Mouse (Mus musculus) heart, embryonic 11.5 days (tissue): ENCODE data around the gene Pdpk1. TPM values are rescaled to one million over a fixed set of nuclear protein-coding genes. Genes with fewer than 3 reads are reported as not detected.

Experiments
- ATAC-seq: fragments of 200-750 bp; cut with Nextera tagmentation; replicated peaks from 2 replicates; pipeline ENCODE4 v1.8.0; 2017; ENCODE audit warnings: moderate library complexity; ENCODE audit not compliant: insufficient number of reproducible peaks, low FRiP score, low TSS enrichment
- H3K27ac ChIP-seq: fragments of 300-500 bp; sonication (generic); 2 replicates; pipeline ENCODE4 v1.5.1; 2014; ENCODE audit warnings: mild to moderate bottlenecking, low read depth, low read length
- H3K27me3 ChIP-seq: fragments of 300-500 bp; sonication (generic); 2 replicates; pipeline ENCODE4 v1.6.1; 2014; ENCODE audit warnings: mild to moderate bottlenecking, low read length, mixed read lengths; ENCODE audit not compliant: control insufficient read depth, insufficient read depth
- H3K36me3 ChIP-seq: fragments of 300-500 bp; sonication (generic); 2 replicates; pipeline ENCODE4 v1.6.1; 2014; ENCODE audit warnings: mild to moderate bottlenecking, low read length, moderate library complexity, mixed read lengths; ENCODE audit not compliant: control insufficient read depth, insufficient read depth
- H3K4me1 ChIP-seq: fragments of 300-500 bp; sonication (generic); 2 replicates; pipeline ENCODE4 v1.6.1; 2014; ENCODE audit warnings: low read length; ENCODE audit not compliant: control insufficient read depth, insufficient read depth
- H3K4me2 ChIP-seq: fragments of 300-500 bp; sonication (generic); 2 replicates; pipeline ENCODE4 v1.6.1; 2014; ENCODE audit warnings: mild to moderate bottlenecking, moderate library complexity
- H3K4me3 ChIP-seq: fragments of 300-500 bp; sonication (generic); 2 replicates; pipeline ENCODE4 v1.5.1; 2014; ENCODE audit warnings: low read depth, low read length
- H3K9ac ChIP-seq: fragments of 300-500 bp; sonication (generic); 2 replicates; pipeline ENCODE4 v1.6.1; 2014; ENCODE audit warnings: mild to moderate bottlenecking, low read depth, low read length, moderate library complexity
- H3K9me3 ChIP-seq: fragments of 300-500 bp; sonication (generic); replicated peaks from 2 replicates; pipeline ENCODE4 v1.6.1; 2016; ENCODE audit warnings: low read length; ENCODE audit not compliant: control insufficient read depth
- WGBS: fragments of 180-500 bp; shearing (Covaris S2); extraction: QIAGEN DNeasy Blood & Tissue Kit; methylation state at CpG from one replicate; pipeline ENCODE4 v1.1.7; 2014; ENCODE audit not compliant: insufficient replicate concordance; 5-methylcytosine and 5-hydroxymethylcytosine counted together
- polyA plus RNA-seq: library from polyadenylated mRNA; unstranded; fragments of >200 nt; fragmentation: Nextera tagmentation; extraction: Ambion mirVana; gene quantifications from 2 replicates; pipeline ENCODE4 v1.2.1, GENCODE M21; 2014

Pdpk1 gene
- polyA plus RNA-seq, 1 experiment from 2014 or later, result 45.2 TPM

DNA sequence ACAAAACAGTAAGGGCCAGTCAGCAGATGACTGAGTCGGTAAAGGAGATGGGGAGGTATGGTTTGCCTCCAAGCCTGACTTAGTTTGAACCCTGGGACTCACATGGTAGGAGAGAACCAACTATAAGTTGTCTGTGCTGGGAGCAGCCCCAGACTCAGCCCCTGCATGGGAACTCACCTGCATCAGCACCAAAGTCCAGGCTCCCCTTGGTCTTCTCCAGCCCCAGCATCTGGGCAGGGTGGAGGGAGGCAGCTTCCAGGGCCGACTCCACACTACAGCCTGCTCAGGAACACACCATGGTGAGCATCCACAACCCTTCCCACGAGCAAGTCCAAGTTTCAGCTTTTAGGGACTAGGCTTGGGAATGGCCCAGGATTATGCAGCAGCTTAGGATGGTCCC is 5.7 kb upstream of the Pdpk1 start:
- H3K9ac ChIP-seq, result no peak overlapping the region; the same call in 1 of the 2 replicates
- 81% methylated on average over 3 of the region's 3 CpGs for WGBS
- H3K36me3 ChIP-seq, result peaks cover 2% of the 10 kb centered on the region; the same call in 1 of the 2 replicates
- H3K27ac ChIP-seq, result no peak overlapping the region
- no peaks in the 10 kb centered on the region for H3K27me3 ChIP-seq
- no peak overlapping the region for H3K4me2 ChIP-seq
- no peak for ATAC-seq
- H3K4me3 ChIP-seq, result no peak overlapping the region
- no peaks in the 10 kb centered on the region for H3K9me3 ChIP-seq
- peaks cover 7% of the 10 kb centered on the region for H3K4me1 ChIP-seq

- Histone ChIP-seq H3K9ac (no peak overlapping the region), H3K27me3 (no peaks in the 10 kb centered on the region), H3K4me3 (no peak overlapping the region), H3K27ac (no peak overlapping the region), H3K4me2 (no peak overlapping the region), H3K9me3 (no peaks in the 10 kb centered on the region), H3K36me3 (peaks cover 2% of the 10 kb centered on the region; the same call in 1 of the 2 replicates), H3K4me1 (peaks cover 7% of the 10 kb centered on the region)
- 80% methylated on average over 9 of the region's 9 CpGs for WGBS
- no peak for ATAC-seq
Observed at GRCm38 (mm10) chr17:24155742-24156141, 5.0 kb upstream of the Pdpk1 start.

DNA sequence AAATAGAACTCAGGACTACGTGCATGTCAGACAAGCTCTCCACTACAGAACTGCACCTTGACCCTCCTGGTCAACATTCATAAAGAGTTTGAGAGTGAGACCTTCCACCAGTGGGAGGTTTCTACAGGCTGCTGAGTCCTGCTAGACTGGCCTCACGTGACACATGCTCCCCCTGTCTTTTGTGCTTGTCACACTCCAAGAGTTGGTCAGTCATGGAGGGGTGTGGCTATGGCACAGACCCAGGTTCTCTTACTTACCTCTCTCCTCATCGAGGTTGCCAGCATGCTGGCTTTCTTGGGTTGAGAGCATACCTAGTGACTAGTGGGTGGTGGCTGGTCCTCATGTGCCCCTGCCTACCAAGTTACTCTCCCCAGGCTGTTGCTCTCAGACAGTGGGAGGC is 3.7 kb upstream of the Pdpk1 start:
- Histone ChIP-seq H3K9ac (no peak overlapping the region), H3K27ac (no peak overlapping the region), H3K4me1 (peaks cover 7% of the 10 kb centered on the region), H3K4me3 (no peak overlapping the region), H3K9me3 (no peaks in the 10 kb centered on the region), H3K27me3 (no peaks in the 10 kb centered on the region), H3K36me3 (peaks cover 2% of the 10 kb centered on the region; the same call in 1 of the 2 replicates), H3K4me2 (no peak overlapping the region)
- no peak for ATAC-seq
- WGBS, result 73% methylated on average over 3 of the region's 3 CpGs

- Histone ChIP-seq H3K36me3 (peaks cover 2% of the 10 kb centered on the region; the same call in 1 of the 2 replicates), H3K9ac (peak overlapping the region; percentile 69), H3K27me3 (no peaks in the 10 kb centered on the region), H3K27ac (no peak overlapping the region), H3K4me2 (peak overlapping the region; percentile 86), H3K4me3 (peak overlapping the region; percentile 45), H3K9me3 (no peaks in the 10 kb centered on the region), H3K4me1 (peaks cover 7% of the 10 kb centered on the region)
- 2% methylated on average over 26 of the region's 26 CpGs for WGBS
- peak; percentile 85 for ATAC-seq
Observed at GRCm38 (mm10) chr17:24151890-24152563, 1.3 kb upstream of the Pdpk1 start.

GRCm38 (mm10) chr17:24151382-24151781 is 658 bp upstream of the Pdpk1 start:
- H3K27ac ChIP-seq, result no peak overlapping the region
- ATAC-seq, result no peak
- H3K9ac ChIP-seq, result peak overlapping the region; percentile 69
- H3K9me3 ChIP-seq, result no peaks in the 10 kb centered on the region
- peak overlapping the region; percentile 45 for H3K4me3 ChIP-seq
- H3K4me2 ChIP-seq, result peak overlapping the region; percentile 86
- H3K36me3 ChIP-seq, result no peaks in the 10 kb centered on the region; the same call in 1 of the 2 replicates
- H3K27me3 ChIP-seq, result no peaks in the 10 kb centered on the region
- WGBS, result 11% methylated on average over 7 of the region's 7 CpGs
- peaks cover 7% of the 10 kb centered on the region for H3K4me1 ChIP-seq

GRCm38 (mm10) chr17:24149421-24149820 is 1.3 kb downstream of the Pdpk1 start:
- Histone ChIP-seq H3K9me3 (no peaks in the 10 kb centered on the region), H3K27me3 (no peaks in the 10 kb centered on the region), H3K36me3 (no peaks in the 10 kb centered on the region; the same call in 1 of the 2 replicates), H3K4me3 (no peak overlapping the region), H3K27ac (no peak overlapping the region), H3K4me1 (peaks cover 7% of the 10 kb centered on the region), H3K4me2 (no peak overlapping the region), H3K9ac (no peak overlapping the region)
- WGBS, result 76% methylated on average over 7 of the region's 7 CpGs
- ATAC-seq, result no peak

DNA sequence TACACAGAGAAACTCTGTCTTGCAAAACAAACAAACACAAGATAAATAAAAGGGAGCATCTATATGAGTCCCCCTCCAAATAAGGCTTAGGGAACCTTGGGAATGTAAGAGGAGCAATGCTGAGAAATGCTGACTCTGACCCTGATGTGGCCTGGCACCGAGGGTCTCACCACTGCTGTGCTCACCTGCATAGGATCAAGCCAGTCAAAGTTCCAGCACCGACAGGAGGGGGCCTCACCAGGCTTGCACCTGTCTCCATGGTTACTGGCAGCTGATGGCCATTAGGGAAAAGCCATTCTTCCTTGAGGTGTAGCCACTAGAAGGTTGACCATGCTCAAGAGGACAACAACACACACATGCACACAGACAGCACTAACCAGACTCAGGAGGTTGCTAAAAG is 7.8 kb downstream of the Pdpk1 start:
- WGBS, result 45% methylated on average over 2 of the region's 2 CpGs
- Histone ChIP-seq H3K36me3 (no peaks in the 10 kb centered on the region), H3K4me1 (peaks cover 11% of the 10 kb centered on the region), H3K27me3 (no peaks in the 10 kb centered on the region), H3K27ac (no peak overlapping the region), H3K4me2 (no peak overlapping the region), H3K9me3 (no peaks in the 10 kb centered on the region), H3K4me3 (no peak overlapping the region), H3K9ac (no peak overlapping the region)
- ATAC-seq, result no peak

DNA sequence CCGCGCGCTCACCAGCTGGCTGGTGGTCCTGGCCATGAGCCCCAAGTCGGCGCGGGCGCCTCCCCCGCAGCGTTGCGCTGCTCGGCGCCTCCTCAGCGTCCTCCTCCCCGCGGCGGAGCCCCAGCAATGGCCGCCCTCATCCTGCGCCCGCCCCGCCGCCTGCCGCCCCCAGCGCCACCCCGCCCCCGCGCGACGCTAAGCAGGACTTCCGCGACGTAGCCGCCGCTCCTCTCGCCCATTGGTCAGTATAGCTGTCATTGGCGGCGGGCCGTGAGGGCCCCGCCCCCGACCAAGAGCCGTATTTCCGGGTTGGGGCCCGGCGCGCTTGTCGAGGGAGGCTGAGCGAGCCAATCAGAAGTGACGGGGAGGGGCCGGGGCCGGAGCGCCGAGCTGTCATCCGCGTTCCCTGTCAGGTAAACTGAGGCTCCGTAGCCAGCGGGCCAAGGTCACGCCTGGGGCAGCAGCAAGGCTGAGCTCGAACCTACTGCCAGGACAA is 9.3 kb downstream of the Pdpk1 start:
- Histone ChIP-seq H3K27me3 (no peaks in the 10 kb centered on the region), H3K4me2 (peak overlapping the region; percentile 88), H3K36me3 (no peaks in the 10 kb centered on the region), H3K9ac (peak overlapping the region; percentile 90), H3K4me1 (peaks cover 11% of the 10 kb centered on the region), H3K9me3 (no peaks in the 10 kb centered on the region), H3K27ac (peak overlapping the region; percentile 87), H3K4me3 (peak overlapping the region; percentile 98)
- ATAC-seq, result peak; percentile 99
- WGBS, result under 1% methylated on average over 49 of the region's 57 CpGs
